Mouse (Mus musculus) thymus, adult 2 months (tissue): ENCODE results near the gene Il17rc.

Experiments
- CTCF ChIP-seq: fragments of 200-500 bp; IDR thresholded peaks from 2 replicates; pipeline ENCODE4 v1.5.1; 2012; ENCODE audit warnings: mild to moderate bottlenecking, control low read depth, low read length, moderate library complexity, borderline replicate concordance; ENCODE audit not compliant: control insufficient read depth, poor library complexity, insufficient read depth; ENCODE audit errors: extremely low read depth
- POLR2A ChIP-seq: fragments of 200-500 bp; IDR thresholded peaks from 2 replicates; pipeline ENCODE4 v1.6.1; 2012; ENCODE audit warnings: mild to moderate bottlenecking, low read length, control low read depth, moderate library complexity; ENCODE audit not compliant: control insufficient read depth, poor library complexity, insufficient read depth; ENCODE audit errors: extremely low read depth

DNA sequence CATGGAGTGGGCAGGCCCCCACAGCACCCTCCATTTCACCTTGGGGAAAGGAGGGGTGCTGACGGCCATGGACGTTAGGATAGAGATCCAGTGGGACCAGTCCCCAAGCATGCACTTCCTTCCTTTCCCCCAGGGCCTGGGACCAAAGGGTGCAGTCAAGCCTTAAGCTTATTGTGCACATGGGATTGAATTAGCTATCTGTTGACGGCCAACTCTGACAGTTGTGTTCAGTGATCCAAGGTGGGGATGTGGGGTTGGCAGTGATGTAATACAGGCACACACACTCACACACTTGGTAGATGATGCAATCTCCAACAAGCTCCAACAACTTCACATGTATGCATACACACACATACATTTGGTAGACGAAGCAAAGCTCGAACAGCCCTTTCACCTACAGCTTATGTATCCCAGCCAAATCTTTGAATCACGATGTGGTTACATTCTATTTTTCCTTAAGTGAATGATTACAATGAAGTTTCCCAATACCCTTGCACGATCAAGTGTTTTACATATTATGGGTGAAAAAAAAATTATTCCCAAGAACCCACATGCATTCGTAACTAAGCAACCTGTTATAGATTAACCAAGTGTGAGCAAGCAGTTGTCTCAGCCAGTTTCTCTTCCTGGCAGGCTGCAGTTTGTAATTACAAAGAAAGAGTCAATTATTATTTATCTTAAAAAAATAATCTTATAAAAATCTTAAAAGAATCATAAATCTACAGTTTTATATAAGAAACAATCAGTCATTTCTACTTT, 26.8 kb upstream of the Il17rc start:
- TF ChIP-seq POLR2A (no peak), CTCF (no peak)
